Mouse (Mus musculus) hindbrain, embryonic 12.5 days (tissue): ENCODE data around the gene 4930469K13Rik. TPM values are rescaled to one million over a fixed set of nuclear protein-coding genes. Genes with fewer than 3 reads are reported as not detected.
A peak's percentile ranks its signal among the peaks of the same experiment; 100 is the strongest.

Experiments
- ATAC-seq: fragments of 200-750 bp; cut with Nextera tagmentation; 2 replicates; pipeline ENCODE4 v1.8.0; 2017; ENCODE audit warnings: moderate TSS enrichment; ENCODE audit not compliant: low FRiP score
- H3K27ac ChIP-seq: fragments of 300-500 bp; sonication (generic); 2 replicates; pipeline ENCODE4 v1.5.1; 2016; ENCODE audit warnings: mild to moderate bottlenecking
- H3K27me3 ChIP-seq: fragments of 300-500 bp; sonication (generic); 2 replicates; pipeline ENCODE4 v1.6.1; 2016; ENCODE audit warnings: mild to moderate bottlenecking
- H3K36me3 ChIP-seq: fragments of 300-500 bp; sonication (generic); 2 replicates; pipeline ENCODE4 v1.6.1; 2016; ENCODE audit warnings: mild to moderate bottlenecking
- H3K4me1 ChIP-seq: fragments of 300-500 bp; sonication (generic); 2 replicates; pipeline ENCODE4 v1.6.1; 2016
- H3K4me2 ChIP-seq: fragments of 300-500 bp; sonication (generic); replicated peaks from 2 replicates; pipeline ENCODE4 v1.6.1; 2016; ENCODE audit warnings: mild to moderate bottlenecking
- H3K4me3 ChIP-seq: fragments of 300-500 bp; sonication (generic); 2 replicates; pipeline ENCODE4 v1.5.1; 2016; ENCODE audit warnings: mild to moderate bottlenecking
- H3K9ac ChIP-seq: fragments of 300-500 bp; sonication (generic); 2 replicates; pipeline ENCODE4 v1.6.1; 2016; ENCODE audit warnings: mild to moderate bottlenecking, moderate library complexity
- H3K9me3 ChIP-seq: fragments of 300-500 bp; sonication (generic); replicated peaks from 2 replicates; pipeline ENCODE4 v1.6.1; 2016; ENCODE audit warnings: mild to moderate bottlenecking
- WGBS: fragments of 180-500 bp; shearing (Covaris S2); methylation state at CpG from one replicate; pipeline ENCODE4 v1.1.7; 2016; 5-methylcytosine and 5-hydroxymethylcytosine counted together
- polyA plus RNA-seq: library from polyadenylated mRNA; unstranded; fragments of >200 nt; fragmentation: Nextera tagmentation; extraction: Ambion mirVana; gene quantifications from 2 replicates; pipeline ENCODE4 v1.2.1, GENCODE M21; 2016

4930469K13Rik gene
- polyA plus RNA-seq, 1 experiment from 2014 or later: 4.0 TPM

DNA sequence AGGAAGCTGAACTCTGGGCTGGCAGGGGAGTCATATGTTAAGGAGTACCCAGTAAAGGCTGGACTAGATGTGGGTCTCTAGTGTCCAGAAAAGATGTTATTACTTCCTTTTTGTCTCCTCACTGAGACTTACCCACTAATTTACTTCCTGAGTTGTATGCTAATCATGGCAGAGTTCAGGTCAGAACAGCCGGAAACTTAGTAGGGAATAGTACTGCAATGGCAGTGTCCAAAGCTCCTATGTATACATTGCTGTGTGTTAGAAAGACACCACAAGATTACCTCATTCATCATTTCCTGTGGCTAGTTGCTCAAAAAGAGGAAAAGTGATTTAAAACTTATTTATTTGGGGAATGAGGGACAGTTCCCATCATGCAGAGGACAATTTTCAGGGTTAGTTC is 73.3 kb downstream of the 4930469K13Rik start:
- H3K27me3 ChIP-seq: no peaks in the 10 kb centered on the region
- H3K4me3 ChIP-seq: no peak overlapping the region
- no peaks in the 10 kb centered on the region for H3K9me3 ChIP-seq
- no peak overlapping the region for H3K4me2 ChIP-seq
- H3K27ac ChIP-seq: no peak overlapping the region
- H3K4me1 ChIP-seq: no peaks in the 10 kb centered on the region
- H3K36me3 ChIP-seq: no peaks in the 10 kb centered on the region
- WGBS: 91% methylated on average over 1 of the region's 1 CpGs
- no peak overlapping the region for H3K9ac ChIP-seq
- ATAC-seq: no peak

- Histone ChIP-seq H3K4me3 (no peak overlapping the region), H3K4me1 (no peaks in the 10 kb centered on the region), H3K4me2 (no peak overlapping the region), H3K9ac (no peak overlapping the region), H3K27ac (no peak overlapping the region), H3K36me3 (no peaks in the 10 kb centered on the region), H3K9me3 (no peaks in the 10 kb centered on the region), H3K27me3 (no peaks in the 10 kb centered on the region)
- 69% methylated on average over 6 of the region's 6 CpGs for WGBS
- ATAC-seq: no peak
Measured at GRCm38 (mm10) chr11:34012007-34012652, 86.2 kb downstream of the 4930469K13Rik start.

GRCm38 (mm10) chr11:34010859-34011172 is 87.5 kb downstream of the 4930469K13Rik start:
- no peak overlapping the region for H3K9ac ChIP-seq
- 76% methylated on average over 4 of the region's 4 CpGs for WGBS
- no peaks in the 10 kb centered on the region for H3K36me3 ChIP-seq
- no peak for ATAC-seq
- H3K4me2 ChIP-seq: no peak overlapping the region
- H3K27me3 ChIP-seq: no peaks in the 10 kb centered on the region
- H3K27ac ChIP-seq: no peak overlapping the region
- H3K4me1 ChIP-seq: no peaks in the 10 kb centered on the region
- H3K9me3 ChIP-seq: no peaks in the 10 kb centered on the region
- H3K4me3 ChIP-seq: no peak overlapping the region

GRCm38 (mm10) chr11:34010133-34010858 is 88.1 kb downstream of the 4930469K13Rik start:
- no peak for ATAC-seq

DNA sequence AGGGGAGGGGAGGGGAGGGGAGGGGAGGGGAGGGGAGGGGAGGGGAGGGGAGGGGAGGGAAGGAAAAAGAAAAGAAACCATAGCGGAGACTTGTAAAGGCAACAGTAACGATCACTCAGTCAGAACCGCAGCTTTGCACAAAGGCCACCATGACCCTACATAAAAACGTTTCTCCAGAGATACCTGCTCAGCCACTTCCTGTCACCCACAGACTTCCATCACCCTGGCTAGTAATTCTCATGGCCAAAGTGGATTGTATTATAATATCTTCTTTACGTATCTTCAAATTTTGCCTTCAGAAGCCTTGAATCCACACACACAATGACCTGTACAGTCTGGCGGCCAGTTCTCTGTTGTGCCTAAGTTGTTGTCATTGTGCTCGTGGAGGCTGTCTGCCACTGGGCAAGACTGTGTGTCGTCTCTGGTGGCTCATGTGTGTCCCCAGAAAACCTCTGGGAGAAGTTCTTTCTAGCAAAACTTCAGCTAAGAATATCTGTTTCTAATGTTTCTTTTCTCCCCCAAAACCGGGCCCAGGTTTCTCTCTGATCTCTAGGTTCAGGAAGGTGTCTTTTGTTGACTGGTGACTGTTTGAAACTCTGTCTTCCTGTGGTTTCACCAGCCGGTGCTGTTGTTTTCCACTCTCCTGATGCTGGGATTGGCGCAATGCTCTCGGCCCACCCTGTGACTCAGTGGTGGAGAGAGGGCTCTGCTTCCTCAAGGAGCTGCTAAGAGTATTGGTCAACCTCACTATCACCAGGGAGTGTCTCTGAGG is 88.9 kb downstream of the 4930469K13Rik start:
- H3K4me1 ChIP-seq: no peaks in the 10 kb centered on the region
- H3K36me3 ChIP-seq: no peaks in the 10 kb centered on the region
- no peak overlapping the region for H3K4me2 ChIP-seq
- H3K27ac ChIP-seq: no peak overlapping the region
- no peak overlapping the region for H3K9ac ChIP-seq
- no peaks in the 10 kb centered on the region for H3K27me3 ChIP-seq
- no peak overlapping the region for H3K4me3 ChIP-seq
- 84% methylated on average over 12 of the region's 12 CpGs for whole genome bisulfite sequencing
- ATAC-seq: no peak
- no peaks in the 10 kb centered on the region for H3K9me3 ChIP-seq

More at GRCm38 (mm10) chr11:34010133-34010858, 88.1 kb downstream of the 4930469K13Rik start:
- 70% methylated on average over 7 of the region's 7 CpGs for WGBS
- H3K4me1 ChIP-seq: no peaks in the 10 kb centered on the region
- no peak overlapping the region for H3K4me2 ChIP-seq
- H3K9ac ChIP-seq: no peak overlapping the region
- no peaks in the 10 kb centered on the region for H3K27me3 ChIP-seq
- H3K27ac ChIP-seq: no peak overlapping the region
- no peak overlapping the region for H3K4me3 ChIP-seq
- no peaks in the 10 kb centered on the region for H3K9me3 ChIP-seq
- H3K36me3 ChIP-seq: no peaks in the 10 kb centered on the region

- Histone ChIP-seq H3K4me3 (no peak overlapping the region), H3K9ac (no peak overlapping the region), H3K27ac (no peak overlapping the region), H3K9me3 (no peaks in the 10 kb centered on the region), H3K36me3 (no peaks in the 10 kb centered on the region), H3K4me2 (no peak overlapping the region), H3K4me1 (no peaks in the 10 kb centered on the region), H3K27me3 (no peaks in the 10 kb centered on the region)
- WGBS: 50% methylated on average over 9 of the region's 9 CpGs
- ATAC-seq: no peak
Measured at GRCm38 (mm10) chr11:34008702-34009101, 89.7 kb downstream of the 4930469K13Rik start.

- H3K4me2 ChIP-seq: no peak overlapping the region
- H3K4me3 ChIP-seq: no peak overlapping the region
- no peak overlapping the region for H3K27ac ChIP-seq
- no peak for ATAC-seq
- H3K9ac ChIP-seq: no peak overlapping the region
- H3K27me3 ChIP-seq: no peaks in the 10 kb centered on the region
- H3K9me3 ChIP-seq: no peaks in the 10 kb centered on the region
- no peaks in the 10 kb centered on the region for H3K36me3 ChIP-seq
- WGBS: 96% methylated on average over 11 of the region's 11 CpGs
- no peaks in the 10 kb centered on the region for H3K4me1 ChIP-seq
Measured at GRCm38 (mm10) chr11:34008214-34008613, 90.1 kb downstream of the 4930469K13Rik start.

GRCm38 (mm10) chr11:34007616-34008015 is 90.7 kb downstream of the 4930469K13Rik start:
- ATAC-seq: no peak
- WGBS: 88% methylated on average over 2 of the region's 2 CpGs
- Histone ChIP-seq H3K4me2 (no peak overlapping the region), H3K27me3 (no peaks in the 10 kb centered on the region), H3K9me3 (no peaks in the 10 kb centered on the region), H3K27ac (no peak overlapping the region), H3K4me1 (no peaks in the 10 kb centered on the region), H3K4me3 (no peak overlapping the region), H3K36me3 (no peaks in the 10 kb centered on the region), H3K9ac (no peak overlapping the region)

- Histone ChIP-seq H3K9ac (no peak overlapping the region), H3K27me3 (no peaks in the 10 kb centered on the region), H3K9me3 (no peaks in the 10 kb centered on the region), H3K4me3 (no peak overlapping the region), H3K4me2 (no peak overlapping the region), H3K36me3 (no peaks in the 10 kb centered on the region), H3K27ac (no peak overlapping the region), H3K4me1 (0 out of 2 replicates have a peak, but pooled peaks cover 7% of the 10 kb centered on the region)
- WGBS: 85% methylated on average over 5 of the region's 5 CpGs
- no peak for ATAC-seq
Measured at GRCm38 (mm10) chr11:34002593-34002965, 95.8 kb downstream of the 4930469K13Rik start.

GRCm38 (mm10) chr11:34001938-34002592 is 96.3 kb downstream of the 4930469K13Rik start:
- Histone ChIP-seq H3K4me2 (no peak overlapping the region), H3K9ac (no peak overlapping the region), H3K9me3 (no peaks in the 10 kb centered on the region), H3K27ac (no peak overlapping the region), H3K27me3 (no peaks in the 10 kb centered on the region), H3K4me1 (0 out of 2 replicates have a peak, but pooled peaks cover 7% of the 10 kb centered on the region), H3K36me3 (no peaks in the 10 kb centered on the region), H3K4me3 (no peak overlapping the region)
- peak; percentile 43; the same call in 1 of the 2 replicates for ATAC-seq
- WGBS: 12% methylated on average over 5 of the region's 5 CpGs

DNA sequence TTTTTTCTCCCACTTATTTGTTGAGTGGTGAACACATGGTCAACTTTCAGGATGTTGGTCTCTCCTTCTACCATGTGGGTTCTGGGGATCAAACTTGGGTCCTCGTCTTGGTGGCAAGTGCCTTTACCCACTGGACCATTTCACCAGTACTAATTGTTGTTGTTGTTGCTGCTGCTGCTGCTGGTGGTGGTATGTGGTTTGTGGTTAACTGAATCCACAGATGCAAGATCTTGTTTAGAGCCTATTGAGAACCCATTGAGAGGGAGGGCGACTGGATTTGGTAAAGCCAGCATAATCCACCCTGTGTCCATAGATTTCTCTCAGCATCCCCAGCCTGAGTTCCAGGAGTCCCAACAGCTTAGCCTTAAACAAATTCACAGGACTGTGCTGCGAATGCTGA is 97.9 kb downstream of the 4930469K13Rik start:
- 78% methylated on average over 3 of the region's 3 CpGs for WGBS
- ATAC-seq: no peak
- no peak overlapping the region for H3K4me2 ChIP-seq

GRCm38 (mm10) chr11:33998244-33998643 is 100.1 kb downstream of the 4930469K13Rik start:
- Histone ChIP-seq H3K27me3 (no peaks in the 10 kb centered on the region; the same call in 1 of the 2 replicates), H3K27ac (no peak overlapping the region), H3K4me1 (peaks cover 8% of the 10 kb centered on the region; the same call in 1 of the 2 replicates), H3K9ac (no peak overlapping the region), H3K36me3 (no peaks in the 10 kb centered on the region), H3K4me2 (no peak overlapping the region), H3K9me3 (no peaks in the 10 kb centered on the region), H3K4me3 (no peak overlapping the region)
- 43% methylated on average over 10 of the region's 10 CpGs for WGBS
- no peak for ATAC-seq

More for the DNA sequence above, 97.9 kb downstream of the 4930469K13Rik start:
- Histone ChIP-seq H3K9me3 (no peaks in the 10 kb centered on the region), H3K27me3 (no peaks in the 10 kb centered on the region), H3K27ac (no peak overlapping the region), H3K4me3 (no peak overlapping the region), H3K36me3 (no peaks in the 10 kb centered on the region), H3K9ac (no peak overlapping the region), H3K4me1 (0 out of 2 replicates have a peak, but pooled peaks cover 7% of the 10 kb centered on the region)
